Mouse (Mus musculus) heart, adult 8-10 months (tissue): ENCODE data around the gene Srpr. TPM values are rescaled to one million over a fixed set of nuclear protein-coding genes. Genes with fewer than 3 reads are reported as not detected.
A peak's percentile ranks its signal among the peaks of the same experiment; 100 is the strongest.

Experiments used
- DNase-seq: peaks from one replicate; pipeline ENCODE4 v3.0.0; 2022; ENCODE audit warnings: low spot score
- total RNA-seq, 4 experiments: library from RNA; stranded (reverse); gene quantifications; 2 replicates each; pipeline ENCODE4 v1.2.4; 2022

Srpr gene
- 10 to 100 TPM; 81.9 to 98.4 (median 89.6) TPM for total RNA-seq

- peak; percentile 93 for DNase-seq
Observed at GRCm38 (mm10) chr9:35199772-35200471, at the start of gene Srpr, which contains the start of gene Tirap. Srpr (plus strand) TSS chr9:35200175. Tirap (minus strand) TSS chr9:35200291.

GRCm38 (mm10) chr9:35152923-35153322 lies 47.1 kb upstream of the Srpr start:
- DNase-seq: no peak

- peak; percentile 71 for DNase-seq
Observed at GRCm38 (mm10) chr9:35156002-35156710, 43.8 kb upstream of the Srpr start.

GRCm38 (mm10) chr9:35156862-35157261 lies 43.1 kb upstream of the Srpr start:
- DNase-seq: no peak

- no peak for DNase-seq
Observed at GRCm38 (mm10) chr9:35158477-35158876, 41.5 kb upstream of the Srpr start.

- DNase-seq: no peak
Observed at GRCm38 (mm10) chr9:35160662-35161061, 39.3 kb upstream of the Srpr start.

- DNase-seq: no peak
Observed at GRCm38 (mm10) chr9:35161721-35162120, 38.3 kb upstream of the Srpr start.

- DNase-seq: peak; percentile 81
Observed at GRCm38 (mm10) chr9:35163011-35163690, 36.8 kb upstream of the Srpr start.

- no peak for DNase-seq
Observed at GRCm38 (mm10) chr9:35164142-35164874, 35.7 kb upstream of the Srpr start.

GRCm38 (mm10) chr9:35166144-35166797 lies 33.7 kb upstream of the Srpr start:
- peak; percentile 53 for DNase-seq

GRCm38 (mm10) chr9:35166798-35167635 lies 33.0 kb upstream of the Srpr start:
- DNase-seq: no peak

- DNase-seq: no peak
Observed at GRCm38 (mm10) chr9:35170071-35170470, 29.9 kb upstream of the Srpr start.

GRCm38 (mm10) chr9:35173331-35173730 lies 26.6 kb upstream of the Srpr start:
- no peak for DNase-seq

GRCm38 (mm10) chr9:35175251-35176123 lies 24.5 kb upstream of the Srpr start, which contains the start of gene Dcps:
Dcps (minus strand) TSS chr9:35176061.
- peak; percentile 93 for DNase-seq

- DNase-seq: no peak
Observed at GRCm38 (mm10) chr9:35176124-35176659, 23.8 kb upstream of the Srpr start.

GRCm38 (mm10) chr9:35182832-35183231 lies 17.1 kb upstream of the Srpr start:
- DNase-seq: no peak

- no peak for DNase-seq
Observed at GRCm38 (mm10) chr9:35183359-35183758, 16.6 kb upstream of the Srpr start.

GRCm38 (mm10) chr9:35186430-35186829 lies 13.5 kb upstream of the Srpr start:
- no peak for DNase-seq

- no peak for DNase-seq
Observed at GRCm38 (mm10) chr9:35187351-35187903, 12.5 kb upstream of the Srpr start.
